Mouse (Mus musculus) lung, embryonic 16.5 days (tissue): Measurements from ENCODE around the gene Cdc42ep3. TPM values are rescaled to one million over a fixed set of nuclear protein-coding genes. Genes with fewer than 3 reads are reported as not detected.

Experiments
- ATAC-seq: fragments of 200-750 bp; cut with Nextera tagmentation; 2 replicates; pipeline ENCODE4 v1.8.0; 2017; ENCODE audit warnings: low read depth, mild to moderate bottlenecking, moderate library complexity
- H3K27ac ChIP-seq: fragments of 300-500 bp; sonication (generic); 2 replicates; pipeline ENCODE4 v1.5.1; 2014; ENCODE audit warnings: mild to moderate bottlenecking, control low read depth, low read length
- H3K27me3 ChIP-seq: fragments of 300-500 bp; sonication (generic); 2 replicates; pipeline ENCODE4 v1.6.1; 2014; ENCODE audit warnings: low read depth, low read length, mixed read lengths; ENCODE audit not compliant: control insufficient read depth, insufficient read depth
- H3K36me3 ChIP-seq: fragments of 300-500 bp; sonication (generic); 2 replicates; pipeline ENCODE4 v1.6.1; 2014; ENCODE audit warnings: low read length; ENCODE audit not compliant: control insufficient read depth, insufficient read depth
- H3K4me1 ChIP-seq: fragments of 300-500 bp; sonication (generic); replicated peaks from 2 replicates; pipeline ENCODE4 v1.6.1; 2014; ENCODE audit warnings: low read length, mixed read lengths; ENCODE audit not compliant: control insufficient read depth, insufficient read depth
- H3K4me2 ChIP-seq: fragments of 300-500 bp; sonication (generic); 2 replicates; pipeline ENCODE4 v1.6.1; 2014; ENCODE audit warnings: low read depth, low read length, control low read depth
- H3K4me3 ChIP-seq: fragments of 300-500 bp; sonication (generic); 2 replicates; pipeline ENCODE4 v1.5.1; 2014; ENCODE audit warnings: mild to moderate bottlenecking, low read length, control low read depth
- H3K9ac ChIP-seq: fragments of 300-500 bp; sonication (generic); 2 replicates; pipeline ENCODE4 v1.6.1; 2014; ENCODE audit warnings: low read length, control low read depth
- H3K9me3 ChIP-seq: fragments of 300-500 bp; sonication (generic); 2 replicates; pipeline ENCODE4 v1.6.1; 2016; ENCODE audit warnings: low read length; ENCODE audit not compliant: control insufficient read depth
- WGBS: fragments of 180-500 bp; shearing (Covaris S2); extraction: QIAGEN DNeasy Blood & Tissue Kit; methylation state at CpG from one replicate; pipeline ENCODE4 v1.1.7; 2014; 5-methylcytosine and 5-hydroxymethylcytosine counted together
- polyA plus RNA-seq: library from polyadenylated mRNA; unstranded; fragments of >200 nt; fragmentation: Nextera tagmentation; extraction: Ambion mirVana; gene quantifications from 2 replicates; pipeline ENCODE4 v1.2.1, GENCODE M21; 2015

Cdc42ep3 gene
- polyA plus RNA-seq, 1 experiment from 2014 or later: 88.9 TPM

GRCm38 (mm10) chr17:79347920-79348589 is 6.8 kb downstream of the Cdc42ep3 start:
- peaks cover 2% of the 10 kb centered on the region; the same call in 1 of the 2 replicates for H3K36me3 ChIP-seq
- ATAC-seq: no peak
- no peak overlapping the region for H3K9ac ChIP-seq
- no peaks in the 10 kb centered on the region for H3K9me3 ChIP-seq
- no peaks in the 10 kb centered on the region for H3K27me3 ChIP-seq
- no peak overlapping the region for H3K4me2 ChIP-seq
- no peak overlapping the region for H3K4me3 ChIP-seq
- WGBS: 73% methylated on average over 7 of the region's 7 CpGs
- peaks cover 35% of the 10 kb centered on the region for H3K4me1 ChIP-seq
- H3K27ac ChIP-seq: no peak overlapping the region

DNA sequence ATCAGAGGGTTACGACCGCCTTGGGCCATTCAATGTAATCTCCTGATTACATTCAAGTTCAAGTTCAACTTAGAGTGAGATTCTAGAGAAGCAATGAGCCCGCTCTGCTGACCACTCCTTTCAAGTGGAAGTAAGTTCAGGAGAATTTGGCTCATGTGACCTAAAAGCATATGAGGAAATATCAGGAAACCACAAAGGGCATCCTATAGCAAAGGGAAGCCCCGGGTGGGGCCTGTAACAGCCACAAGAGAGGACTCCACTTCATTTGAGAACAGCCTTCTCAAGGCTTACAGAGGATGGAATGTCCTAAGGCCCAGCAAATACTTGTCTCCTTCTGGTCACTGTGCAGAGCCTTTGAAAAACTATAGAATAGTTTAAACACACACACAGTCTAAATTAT is 7.6 kb downstream of the Cdc42ep3 start:
- Histone ChIP-seq H3K9ac (no peak overlapping the region), H3K4me3 (no peak overlapping the region), H3K27me3 (no peaks in the 10 kb centered on the region), H3K9me3 (no peaks in the 10 kb centered on the region), H3K27ac (no peak overlapping the region), H3K4me1 (peaks cover 31% of the 10 kb centered on the region), H3K36me3 (peaks cover 2% of the 10 kb centered on the region; the same call in 1 of the 2 replicates), H3K4me2 (no peak overlapping the region)
- ATAC-seq: no peak
- 72% methylated on average over 4 of the region's 4 CpGs for WGBS

DNA sequence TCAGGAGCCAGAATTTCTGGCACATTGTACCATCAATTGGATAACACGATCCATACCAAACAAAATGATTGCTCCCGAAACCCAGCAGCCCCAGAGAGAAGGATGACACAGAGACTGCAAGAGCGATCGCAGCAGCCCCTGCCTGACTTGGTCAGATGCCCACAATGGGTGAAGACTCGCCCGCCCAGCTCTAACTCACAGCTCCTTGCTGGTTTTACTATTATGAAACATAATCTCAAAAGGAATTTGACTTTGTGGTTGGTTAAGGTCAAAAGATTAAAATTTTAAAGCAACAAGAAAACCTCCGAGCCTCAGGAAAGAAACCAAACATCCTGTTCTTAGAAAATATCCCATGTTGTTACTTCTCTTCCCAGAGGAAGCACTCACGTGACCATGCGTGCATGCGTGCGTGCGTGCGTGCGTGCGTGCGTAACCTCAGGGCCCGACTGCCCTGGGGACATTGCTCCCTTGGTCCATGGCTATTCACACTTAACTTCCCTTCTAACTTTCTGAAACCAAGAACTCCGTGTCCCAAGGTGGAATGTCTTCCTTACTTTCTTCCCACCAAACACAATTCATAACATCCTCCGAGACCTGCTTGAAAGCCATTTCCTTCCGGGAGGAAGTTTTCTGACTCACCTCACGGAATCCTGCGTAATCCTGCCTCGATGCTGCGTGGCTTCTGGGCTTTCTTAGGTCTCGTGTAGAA is 9.7 kb downstream of the Cdc42ep3 start:
- no peak for ATAC-seq
- 85% methylated on average over 25 of the region's 25 CpGs for WGBS
- peaks cover 19% of the 10 kb centered on the region for H3K4me1 ChIP-seq

GRCm38 (mm10) chr17:79343334-79343946 is 11.5 kb downstream of the Cdc42ep3 start:
- H3K27me3 ChIP-seq: no peaks in the 10 kb centered on the region
- 62% methylated on average over 5 of the region's 5 CpGs for WGBS
- no peaks in the 10 kb centered on the region for H3K9me3 ChIP-seq
- H3K27ac ChIP-seq: no peak overlapping the region
- no peak overlapping the region for H3K4me3 ChIP-seq
- no peaks in the 10 kb centered on the region; the same call in 1 of the 2 replicates for H3K36me3 ChIP-seq
- no peak overlapping the region for H3K9ac ChIP-seq
- peaks cover 14% of the 10 kb centered on the region for H3K4me1 ChIP-seq
- no peak overlapping the region for H3K4me2 ChIP-seq
- no peak for ATAC-seq

More for the DNA sequence above, 9.7 kb downstream of the Cdc42ep3 start:
- no peaks in the 10 kb centered on the region for H3K27me3 ChIP-seq
- H3K27ac ChIP-seq: no peak overlapping the region
- H3K36me3 ChIP-seq: peaks cover 2% of the 10 kb centered on the region; the same call in 1 of the 2 replicates
- no peak overlapping the region for H3K4me2 ChIP-seq
- H3K9me3 ChIP-seq: no peaks in the 10 kb centered on the region
- no peak overlapping the region for H3K4me3 ChIP-seq
- H3K9ac ChIP-seq: no peak overlapping the region

DNA sequence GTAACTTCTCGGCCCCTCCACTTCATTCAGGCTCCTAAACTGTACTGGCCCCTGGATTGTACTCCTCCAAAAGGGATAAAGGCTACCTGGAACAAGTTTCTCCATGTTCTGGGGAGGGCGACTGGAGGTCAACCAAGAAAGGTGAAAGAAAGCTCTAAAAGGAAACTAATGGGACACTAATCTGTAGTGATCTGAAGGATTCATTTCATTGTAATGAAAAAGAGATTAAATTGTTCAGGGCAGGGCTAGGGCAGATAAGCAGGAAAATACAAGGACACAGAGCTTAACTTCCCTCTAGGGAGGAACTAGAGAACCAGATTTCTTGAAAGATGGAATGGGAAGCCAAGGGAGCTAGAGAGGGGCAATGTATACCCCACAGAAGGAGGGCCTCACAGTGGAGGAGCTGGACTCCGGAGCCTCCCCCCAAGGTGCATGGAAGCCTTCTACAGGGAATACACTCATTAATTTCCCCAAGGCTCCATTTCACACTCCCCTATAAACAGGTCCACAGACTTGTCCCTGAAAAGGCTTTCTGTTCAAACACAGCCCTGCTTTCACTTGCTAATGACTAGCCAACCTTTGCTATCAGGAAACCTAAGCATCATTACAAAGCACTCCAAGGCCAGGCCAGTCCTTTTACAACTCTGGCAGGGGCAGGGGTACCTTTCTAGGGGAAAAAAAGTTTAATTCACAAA is 12.1 kb downstream of the Cdc42ep3 start:
- H3K36me3 ChIP-seq: no peaks in the 10 kb centered on the region
- H3K27ac ChIP-seq: no peak overlapping the region
- H3K4me3 ChIP-seq: no peak overlapping the region
- H3K27me3 ChIP-seq: no peaks in the 10 kb centered on the region
- peaks cover 8% of the 10 kb centered on the region for H3K4me1 ChIP-seq
- H3K9ac ChIP-seq: no peak overlapping the region
- ATAC-seq: no peak
- no peak overlapping the region for H3K4me2 ChIP-seq
- WGBS: 75% methylated on average over 3 of the region's 3 CpGs
- H3K9me3 ChIP-seq: no peaks in the 10 kb centered on the region

DNA sequence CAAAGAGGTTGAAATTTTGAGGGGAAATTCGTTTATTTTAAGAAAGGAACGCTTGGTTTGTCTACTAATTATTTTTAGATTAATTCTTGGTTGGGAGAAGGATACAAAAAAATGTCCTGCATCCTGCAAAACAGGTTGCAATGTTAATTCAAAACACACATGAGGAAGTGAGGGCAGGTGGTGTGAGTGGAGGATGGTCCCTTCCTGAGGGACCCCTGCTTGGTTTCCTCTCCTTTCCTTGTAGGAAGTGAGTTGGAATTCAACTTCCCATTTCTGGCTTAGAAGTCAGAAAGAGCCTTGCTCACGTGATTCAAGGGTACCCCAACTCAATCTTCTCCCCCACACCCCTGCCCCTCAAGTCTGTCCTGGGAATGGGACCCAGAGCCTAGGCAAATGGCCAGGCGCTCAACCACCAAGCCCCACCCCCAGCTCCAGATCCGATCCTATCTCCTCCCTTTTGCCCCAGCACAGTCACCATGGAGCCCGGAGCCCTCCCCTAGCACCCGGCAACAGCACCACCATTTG is 12.9 kb downstream of the Cdc42ep3 start:
- Histone ChIP-seq H3K9me3 (no peaks in the 10 kb centered on the region), H3K27ac (no peak overlapping the region), H3K27me3 (no peaks in the 10 kb centered on the region), H3K36me3 (no peaks in the 10 kb centered on the region), H3K4me3 (no peak overlapping the region), H3K4me2 (no peak overlapping the region), H3K9ac (no peak overlapping the region), H3K4me1 (peaks cover 3% of the 10 kb centered on the region)
- 67% methylated on average over 7 of the region's 7 CpGs for WGBS
- ATAC-seq: no peak

DNA sequence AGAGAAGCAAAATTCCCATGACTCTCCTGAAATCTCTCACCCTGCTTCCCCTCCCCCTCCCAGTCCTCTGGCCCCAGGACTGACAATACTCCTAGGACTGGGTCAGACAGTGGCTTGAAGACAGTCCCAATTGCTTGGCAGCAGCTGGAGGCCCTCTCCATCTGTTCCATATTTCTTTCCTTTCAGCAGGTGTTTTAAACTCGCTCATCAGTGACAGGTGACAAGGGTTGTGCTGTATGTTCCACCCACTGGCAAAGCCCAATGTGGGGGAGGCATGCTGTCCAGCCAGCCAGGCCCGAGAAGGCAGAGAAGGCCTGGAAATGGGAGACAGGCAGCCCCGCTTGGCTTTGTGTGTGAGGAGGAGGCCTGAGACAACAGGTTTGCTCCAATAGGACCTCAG is 17.4 kb downstream of the Cdc42ep3 start:
- no peak for ATAC-seq
- Histone ChIP-seq H3K27me3 (no peaks in the 10 kb centered on the region), H3K4me1 (0 out of 2 replicates have a peak, but pooled peaks cover 2% of the 10 kb centered on the region), H3K4me2 (no peak overlapping the region), H3K4me3 (no peak overlapping the region), H3K27ac (no peak overlapping the region), H3K9ac (no peak overlapping the region), H3K9me3 (no peaks in the 10 kb centered on the region), H3K36me3 (peaks cover 16% of the 10 kb centered on the region)
- WGBS: 85% methylated on average over 3 of the region's 3 CpGs

- H3K27me3 ChIP-seq: no peaks in the 10 kb centered on the region
- no peak overlapping the region for H3K9ac ChIP-seq
- H3K4me3 ChIP-seq: no peak overlapping the region
- no peak overlapping the region for H3K27ac ChIP-seq
- ATAC-seq: no peak
- no peaks in the 10 kb centered on the region for H3K9me3 ChIP-seq
- WGBS: 83% methylated on average over 11 of the region's 11 CpGs
- no peak overlapping the region for H3K4me2 ChIP-seq
- H3K4me1 ChIP-seq: 0 out of 2 replicates have a peak, but pooled peaks cover 2% of the 10 kb centered on the region
- H3K36me3 ChIP-seq: peaks cover 26% of the 10 kb centered on the region
These were observed 20.2 kb downstream of the Cdc42ep3 start for GRCm38 (mm10) chr17:79334701-79335100.
